Mouse (Mus musculus): Measurements from ENCODE around the gene Wnk2.

DNA sequence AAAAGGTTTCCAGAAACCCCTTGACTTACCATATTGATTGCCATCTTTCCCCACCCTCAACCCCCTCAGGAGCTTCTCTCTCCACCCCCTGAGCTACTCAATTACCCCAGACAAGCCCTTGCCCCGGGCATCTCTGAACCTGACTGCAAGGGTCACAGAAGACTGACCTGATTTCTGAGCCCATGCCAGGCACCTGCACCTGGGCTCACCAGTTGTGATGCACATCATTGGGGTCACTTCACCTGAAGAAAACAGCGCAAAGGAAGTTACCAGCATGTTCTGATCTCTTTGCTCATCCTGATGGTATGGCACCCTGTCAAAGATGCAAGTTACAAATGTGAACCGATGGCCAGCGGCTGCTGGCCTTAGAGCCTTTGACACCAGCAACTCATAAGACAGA lies 873 bp upstream of the Wnk2 start:
- no peak for TF ChIP-seq POLR2A (IDR thresholded peaks at IDR 0.05; ENCODE audit: extremely low read depth, insufficient read depth, low read length)
- TF ChIP-seq CTCF (IDR thresholded peaks at IDR 0.05; ENCODE audit: extremely low read depth, insufficient read depth, low read length), result no peak

All from cortical plate, adult 2 months (tissue).